Mouse (Mus musculus) MEL (cell line): ENCODE data around the gene Syt1.

ENCODE experiments used
- CTCF ChIP-seq, 3 experiments: IDR thresholded peaks in 2 of 3; conservative IDR thresholded peaks in 1 of 3; 2 replicates each; pipeline ENCODE4 v1.5.1; 2011 to 2012; ENCODE audit warnings: low read length in 3 of 3, low read depth in 2 of 3, mild to moderate bottlenecking in 2 of 3, improper control_type of control experiment in 1 of 3, inconsistent platforms in 1 of 3, mixed read lengths in 1 of 3, moderate library complexity in 1 of 3; ENCODE audit not compliant: control insufficient read depth in 1 of 3, insufficient read depth in 1 of 3, poor library complexity in 1 of 3, severe bottlenecking in 1 of 3
- ETS1 ChIP-seq: IDR thresholded peaks from 2 replicates; pipeline ENCODE4 v1.6.1; 2012; ENCODE audit warnings: low read depth, mild to moderate bottlenecking, inconsistent platforms, low read length, improper control_type of control experiment, moderate library complexity
- HCFC1 ChIP-seq: IDR thresholded peaks from 2 replicates; pipeline ENCODE4 v1.6.1; 2012; ENCODE audit warnings: low read depth, mild to moderate bottlenecking, inconsistent platforms, low read length, improper control_type of control experiment, moderate library complexity
- MAZ ChIP-seq: IDR thresholded peaks from 2 replicates; pipeline ENCODE4 v1.6.1; 2012; ENCODE audit warnings: low read depth, mild to moderate bottlenecking, inconsistent platforms, low read length, improper control_type of control experiment
- MYC ChIP-seq: IDR thresholded peaks from 2 replicates; pipeline ENCODE4 v1.6.1; 2011; ENCODE audit warnings: low read depth, mild to moderate bottlenecking, low read length, improper control_type of control experiment, moderate library complexity
- POLR2AphosphoS2 ChIP-seq: IDR thresholded peaks from 2 replicates; pipeline ENCODE4 v1.6.1; 2011; ENCODE audit warnings: low read length, improper control_type of control experiment
- RAD21 ChIP-seq: IDR thresholded peaks from 2 replicates; pipeline ENCODE4 v1.6.1; 2011; ENCODE audit warnings: mild to moderate bottlenecking, low read depth, low read length, improper control_type of control experiment
- RCOR1 ChIP-seq: IDR thresholded peaks from 2 replicates; pipeline ENCODE4 v1.6.1; 2012; ENCODE audit warnings: low read depth, mild to moderate bottlenecking, inconsistent platforms, low read length, improper control_type of control experiment
- USF1 ChIP-seq: IDR thresholded peaks from 2 replicates; pipeline ENCODE4 v1.6.1; 2014; ENCODE audit warnings: low read depth, mild to moderate bottlenecking, inconsistent platforms, low read length, improper control_type of control experiment, moderate library complexity
- USF2 ChIP-seq, 2 experiments: IDR thresholded peaks; 2 replicates each; pipeline ENCODE4 v1.6.1; 2011 to 2012; ENCODE audit warnings: improper control_type of control experiment in 2 of 2, low read length in 2 of 2, borderline replicate concordance in 1 of 2, inconsistent platforms in 1 of 2, low read depth in 1 of 2, mild to moderate bottlenecking in 1 of 2; ENCODE audit not compliant: insufficient read depth in 1 of 2
- ZC3H11A ChIP-seq: IDR thresholded peaks from 2 replicates; pipeline ENCODE4 v1.6.1; 2012; ENCODE audit warnings: low read depth, mild to moderate bottlenecking, inconsistent platforms, low read length, improper control_type of control experiment

DNA sequence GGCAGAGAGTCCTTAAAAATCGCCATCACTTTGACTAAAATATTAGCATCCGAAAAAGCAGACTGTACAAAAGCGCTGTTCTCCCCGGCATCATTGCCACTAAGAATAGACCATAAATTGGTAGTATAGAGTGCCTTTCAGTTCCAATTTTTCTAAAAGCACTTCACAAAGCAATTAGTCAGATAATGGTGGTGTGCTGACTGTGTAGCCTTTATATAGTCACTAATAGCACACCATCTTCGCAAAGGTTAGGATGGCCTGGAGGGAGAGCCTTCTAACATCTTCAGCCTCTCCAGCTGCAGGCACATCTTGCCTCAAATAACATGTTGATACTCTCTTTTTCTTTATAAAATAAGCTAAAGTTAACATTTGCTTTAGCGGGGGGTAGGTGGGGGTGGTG, 138.4 kb downstream of the Syt1 start:
- TF ChIP-seq RCOR1 (no peak), RAD21 (no peak), HCFC1 (no peak), USF1 (no peak), MAZ (no peak), ZC3H11A (no peak), MYC (no peak), POLR2AphosphoS2 (no peak), USF2 (IDR thresholded peaks at IDR 0.05; ENCODE audit: borderline replicate concordance in 1 of 2, insufficient read depth in 1 of 2, low read depth in 1 of 2, low read length in 2 of 2) (no peak), CTCF (IDR thresholded peaks at IDR 0.05 in 2 of 3, conservative IDR thresholded peaks at IDR 0.05 in 1 of 3; ENCODE audit: control insufficient read depth in 1 of 3, insufficient read depth in 1 of 3, low read depth in 2 of 3, low read length in 3 of 3, poor library complexity in 1 of 3, severe bottlenecking in 1 of 3) (no peak), ETS1 (no peak)
